Mouse (Mus musculus): ENCODE measurements around the gene Kmt2e. TPM values are rescaled to one million over a fixed set of nuclear protein-coding genes. Genes with fewer than 3 reads are reported as not detected.
"Not testable (repeated sequence)": the region's sequence is repeated elsewhere in the genome, so short reads cannot be mapped to it uniquely, and the experiment has no call there.

The Kmt2e gene
- polyA plus RNA-seq, 1 experiment from 2014 or later = 34.3 TPM

DNA sequence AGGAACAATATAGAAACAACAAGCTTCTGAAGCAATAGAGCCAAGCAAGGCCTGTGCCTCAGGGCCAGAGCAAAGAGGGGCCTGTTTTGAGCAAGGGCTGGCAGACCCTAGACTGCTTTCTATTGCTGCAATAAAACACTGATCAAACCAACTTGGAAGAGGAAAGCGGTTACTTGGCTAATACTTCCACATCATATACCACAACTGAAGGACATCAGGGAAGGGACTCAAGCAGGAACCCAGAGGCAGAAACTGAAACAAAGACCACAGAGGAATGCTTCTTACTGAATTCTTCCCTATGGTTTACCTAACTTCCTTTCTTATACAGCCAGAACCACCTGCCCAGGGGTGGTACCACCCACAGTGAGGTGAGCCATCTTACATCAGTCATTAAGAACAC is 87.4 kb downstream of the Kmt2e start:
- Histone ChIP-seq H3K9me3 (replicated peaks) (no peaks in the 10 kb centered on the region), H3K4me2 (no peak overlapping the region), H3K4me3 (replicated peaks) (no peak overlapping the region), H3K9ac (no peak overlapping the region), H3K27me3 (no peaks in the 10 kb centered on the region), H3K4me1 (replicated peaks) (no peaks in the 10 kb centered on the region), H3K36me3 (replicated peaks) (peaks cover 7% of the 10 kb centered on the region; the same call in 1 of the 2 replicates), H3K27ac (replicated peaks) (no peak overlapping the region)
- ATAC-seq (ENCODE audit: insufficient read depth) = no peak
- 90% methylated on average over 1 of the region's 1 CpGs for WGBS (ENCODE audit: insufficient replicate concordance)

DNA sequence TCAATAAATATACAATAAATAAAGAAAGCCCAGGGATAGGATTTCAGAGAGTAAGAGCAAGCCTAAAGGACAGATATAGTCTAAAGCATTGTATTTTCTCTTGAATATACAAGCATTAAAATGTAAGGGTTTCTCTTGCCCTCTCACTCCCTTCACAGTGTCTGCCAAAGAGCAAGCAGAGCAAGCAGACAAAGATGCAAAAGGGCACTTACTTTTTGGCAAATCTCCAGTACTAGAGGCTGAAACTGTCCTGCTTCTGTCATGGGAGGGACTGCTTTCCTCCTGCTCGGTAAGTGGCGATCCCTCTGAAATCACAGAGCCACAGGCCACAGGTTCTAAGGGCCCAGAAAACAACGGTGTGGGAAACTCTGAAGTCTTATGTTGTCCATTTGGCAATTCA is 89.7 kb downstream of the Kmt2e start:
- Histone ChIP-seq H3K4me1 (replicated peaks) (no peaks in the 10 kb centered on the region), H3K27ac (replicated peaks) (no peak overlapping the region), H3K9me3 (replicated peaks) (no peaks in the 10 kb centered on the region), H3K27me3 (no peaks in the 10 kb centered on the region), H3K9ac (no peak overlapping the region), H3K36me3 (replicated peaks) (peaks cover 7% of the 10 kb centered on the region; the same call in 1 of the 2 replicates), H3K4me2 (no peak overlapping the region), H3K4me3 (replicated peaks) (no peak overlapping the region)
- ATAC-seq (ENCODE audit: insufficient read depth) = no peak
- WGBS (ENCODE audit: insufficient replicate concordance) = 81% methylated on average over 3 of the region's 3 CpGs

DNA sequence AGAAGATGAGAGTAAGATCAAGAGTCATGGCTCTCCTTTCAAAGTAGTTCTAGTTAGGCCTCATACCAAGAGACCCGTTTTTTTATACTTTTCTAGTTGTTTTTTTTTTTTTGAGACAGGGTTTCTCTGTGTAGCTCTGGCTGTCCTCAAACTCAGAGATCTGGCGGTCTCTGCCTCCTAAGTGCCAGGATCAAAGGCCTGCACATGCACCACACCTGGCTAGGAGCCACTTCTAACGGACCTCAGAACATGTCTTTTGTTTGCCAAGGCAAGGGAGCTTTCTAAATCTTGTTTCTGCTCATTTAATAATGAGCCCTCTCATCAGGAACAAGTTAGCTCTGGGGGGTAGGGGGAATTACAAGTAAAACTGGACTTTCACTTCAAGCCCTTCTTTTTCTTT is 90.4 kb downstream of the Kmt2e start:
- 60% methylated on average over 3 of the region's 3 CpGs for WGBS (ENCODE audit: insufficient replicate concordance)
- no peak for ATAC-seq (ENCODE audit: insufficient read depth)

DNA sequence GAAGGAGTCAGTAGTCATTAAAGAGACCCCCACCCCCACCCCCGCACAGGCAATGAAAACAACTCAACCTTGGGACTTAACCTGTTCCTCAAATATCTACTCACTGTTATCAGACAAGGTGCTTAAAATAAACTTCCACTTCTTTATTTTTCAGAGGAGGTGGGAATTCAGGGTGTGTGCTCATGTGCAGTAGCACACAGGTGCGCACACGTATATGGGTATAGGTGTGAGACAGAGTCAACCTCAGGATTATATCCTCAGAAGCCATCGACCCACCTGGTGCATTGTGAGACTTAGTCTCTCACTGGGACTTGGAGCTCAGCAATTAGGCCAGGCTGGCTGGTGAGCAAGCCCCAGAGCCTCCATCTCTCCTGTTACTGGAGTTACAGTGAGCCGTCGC is 96.9 kb downstream of the Kmt2e start:
- ATAC-seq (ENCODE audit: insufficient read depth) = no peak
- H3K4me1 ChIP-seq (replicated peaks) = no peaks in the 10 kb centered on the region
- H3K36me3 ChIP-seq (replicated peaks) = no peaks in the 10 kb centered on the region
- H3K27ac ChIP-seq (replicated peaks) = no peak overlapping the region
- H3K4me2 ChIP-seq = no peak overlapping the region
- no peak overlapping the region for H3K4me3 ChIP-seq (replicated peaks)
- no peaks in the 10 kb centered on the region for H3K27me3 ChIP-seq
- no peaks in the 10 kb centered on the region for H3K9me3 ChIP-seq (replicated peaks)
- H3K9ac ChIP-seq = no peak overlapping the region
- 76% methylated on average over 6 of the region's 6 CpGs for WGBS (ENCODE audit: insufficient replicate concordance)

More for the DNA sequence above, 90.4 kb downstream of the Kmt2e start:
- Histone ChIP-seq H3K9ac (no peak overlapping the region), H3K4me1 (replicated peaks) (no peaks in the 10 kb centered on the region), H3K36me3 (replicated peaks) (peaks cover 7% of the 10 kb centered on the region; the same call in 1 of the 2 replicates), H3K9me3 (replicated peaks) (no peaks in the 10 kb centered on the region), H3K4me3 (replicated peaks) (no peak overlapping the region), H3K27ac (replicated peaks) (no peak overlapping the region), H3K4me2 (no peak overlapping the region), H3K27me3 (no peaks in the 10 kb centered on the region)

DNA sequence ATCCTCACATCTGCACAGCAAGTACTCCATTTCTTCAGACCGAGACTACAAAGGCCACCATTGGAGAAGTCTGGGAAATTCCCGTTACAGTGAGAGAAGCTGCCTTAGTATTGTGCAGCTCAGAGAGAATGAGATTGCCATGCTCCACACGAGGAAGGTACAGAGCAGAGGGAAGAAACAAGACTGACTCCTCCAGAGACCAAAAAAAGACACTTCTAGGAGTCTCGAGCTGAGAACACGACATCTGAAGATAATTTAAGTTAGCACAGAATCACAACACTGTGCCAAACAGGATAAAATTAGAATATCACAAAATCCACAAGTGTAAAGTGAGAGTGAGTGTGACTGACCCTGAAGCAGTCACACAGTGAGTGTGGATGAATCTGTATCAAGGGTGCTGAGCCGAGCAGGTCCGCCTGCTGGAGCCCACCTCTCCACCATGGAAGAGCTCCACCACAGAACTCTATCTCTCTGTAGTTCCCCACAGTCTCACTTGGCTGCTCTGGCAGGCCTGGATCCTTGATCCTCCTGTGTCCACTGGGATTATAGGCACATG is 97.4 kb downstream of the Kmt2e start:
- H3K27me3 ChIP-seq = no peaks in the 10 kb centered on the region

DNA sequence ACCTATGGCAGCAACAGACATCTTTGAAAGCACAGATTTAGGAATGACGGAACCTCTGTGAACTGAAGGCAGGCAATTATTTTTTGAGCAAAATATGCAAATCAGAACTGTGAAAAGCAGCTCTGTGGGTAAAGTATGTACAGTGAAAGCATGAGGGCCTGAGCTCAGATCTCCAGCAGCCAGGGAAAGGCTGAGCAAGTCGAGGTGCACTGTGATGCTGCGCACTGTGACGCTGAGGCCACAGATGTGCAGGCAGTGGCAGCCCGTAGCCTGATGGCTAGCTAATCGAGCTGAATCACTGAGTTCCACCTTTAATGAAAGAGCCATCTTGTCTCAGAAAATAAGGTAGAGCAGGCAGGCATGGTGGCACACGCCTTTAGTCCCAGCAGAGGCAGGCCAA is 101.5 kb downstream of the Kmt2e start:
- H3K4me1 ChIP-seq (replicated peaks) = no peaks in the 10 kb centered on the region
- H3K27ac ChIP-seq (replicated peaks) = no peak overlapping the region
- H3K9ac ChIP-seq = no peak overlapping the region
- no peaks in the 10 kb centered on the region for H3K27me3 ChIP-seq
- no peaks in the 10 kb centered on the region for H3K36me3 ChIP-seq (replicated peaks)
- H3K4me2 ChIP-seq = no peak overlapping the region
- H3K4me3 ChIP-seq (replicated peaks) = no peak overlapping the region
- WGBS (ENCODE audit: insufficient replicate concordance) = 82% methylated on average over 7 of the region's 7 CpGs
- ATAC-seq (ENCODE audit: insufficient read depth) = no peak
- H3K9me3 ChIP-seq (replicated peaks) = no peaks in the 10 kb centered on the region

More for the DNA sequence above, 97.4 kb downstream of the Kmt2e start:
- Histone ChIP-seq H3K9ac (no peak overlapping the region), H3K4me3 (replicated peaks) (no peak overlapping the region), H3K4me2 (no peak overlapping the region), H3K27ac (replicated peaks) (no peak overlapping the region), H3K9me3 (replicated peaks) (no peaks in the 10 kb centered on the region), H3K4me1 (replicated peaks) (no peaks in the 10 kb centered on the region), H3K36me3 (replicated peaks) (no peaks in the 10 kb centered on the region)
- ATAC-seq (ENCODE audit: insufficient read depth) = no peak
- 71% methylated on average over 7 of the region's 7 CpGs for WGBS (ENCODE audit: insufficient replicate concordance)

DNA sequence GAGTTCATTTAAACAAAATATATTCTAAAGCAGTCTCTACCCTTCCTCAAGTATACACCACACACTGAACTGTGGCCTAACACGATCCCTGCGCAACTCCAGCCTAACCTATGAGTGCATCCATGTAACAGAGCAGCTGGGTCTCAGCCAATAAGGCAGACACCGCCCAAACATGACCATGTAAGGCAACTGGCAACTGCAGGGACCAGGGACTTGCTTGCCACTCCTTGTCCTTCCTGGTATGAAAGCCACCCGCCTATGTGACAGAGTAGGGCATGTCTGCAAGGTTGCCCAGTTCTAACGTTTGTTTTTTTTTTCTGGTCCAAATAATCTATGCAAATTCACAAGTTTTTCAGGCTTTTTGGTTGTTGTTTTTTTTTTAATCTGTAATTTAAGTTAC is 117.4 kb downstream of the Kmt2e start:
- no peak for ATAC-seq (ENCODE audit: insufficient read depth)
- Histone ChIP-seq H3K27me3 (no peaks in the 10 kb centered on the region), H3K27ac (replicated peaks) (no peak overlapping the region), H3K36me3 (replicated peaks) (no peaks in the 10 kb centered on the region), H3K4me3 (replicated peaks) (no peak overlapping the region), H3K4me1 (replicated peaks) (peaks cover 19% of the 10 kb centered on the region), H3K9me3 (replicated peaks) (no peaks in the 10 kb centered on the region), H3K9ac (no peak overlapping the region), H3K4me2 (no peak overlapping the region)
- WGBS (ENCODE audit: insufficient replicate concordance) = 59% methylated on average over 5 of the region's 5 CpGs

DNA sequence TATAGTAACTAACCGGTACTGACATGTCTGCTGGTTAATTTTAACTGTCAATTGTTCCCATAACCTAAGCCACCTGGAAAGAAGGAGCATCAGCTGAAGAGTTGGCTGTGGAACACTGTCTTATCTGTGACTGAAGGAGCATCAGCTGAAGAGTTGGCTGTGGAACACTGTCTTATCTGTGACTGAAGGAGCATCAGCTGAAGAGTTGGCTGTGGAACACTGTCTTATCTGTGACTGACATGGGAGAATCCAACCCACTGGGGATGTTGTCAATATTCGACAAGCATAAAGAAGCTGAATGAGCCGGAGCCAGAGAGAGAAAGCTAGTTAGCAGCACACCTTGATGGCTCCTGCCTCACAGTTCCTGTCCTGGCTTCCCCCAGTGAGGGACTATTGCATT is 119.1 kb downstream of the Kmt2e start:
- not testable (repeated sequence) for H3K27me3 ChIP-seq; H3K36me3 ChIP-seq (replicated peaks); H3K4me3 ChIP-seq (replicated peaks); H3K9me3 ChIP-seq (replicated peaks); H3K9ac ChIP-seq
- WGBS (ENCODE audit: insufficient replicate concordance) = 31% methylated on average over 3 of the region's 3 CpGs
- H3K27ac ChIP-seq (replicated peaks) = peak overlapping the region; percentile 69
- peak; percentile 94 for ATAC-seq (ENCODE audit: insufficient read depth)
- H3K4me2 ChIP-seq = peak overlapping the region; percentile 32
- H3K4me1 ChIP-seq (replicated peaks) = peaks cover 19% of the 10 kb centered on the region
